Mouse (Mus musculus) cerebral cortex, adult 2 months (tissue): ENCODE measurements around the gene Mrgpre.

Experiments used
- WGBS: fragments of 180-500 bp; shearing (Covaris S2); methylation state at CpG from one replicate; pipeline ENCODE4 v1.1.7; 2018; 5-methylcytosine and 5-hydroxymethylcytosine counted together

The Mrgpre gene

DNA sequence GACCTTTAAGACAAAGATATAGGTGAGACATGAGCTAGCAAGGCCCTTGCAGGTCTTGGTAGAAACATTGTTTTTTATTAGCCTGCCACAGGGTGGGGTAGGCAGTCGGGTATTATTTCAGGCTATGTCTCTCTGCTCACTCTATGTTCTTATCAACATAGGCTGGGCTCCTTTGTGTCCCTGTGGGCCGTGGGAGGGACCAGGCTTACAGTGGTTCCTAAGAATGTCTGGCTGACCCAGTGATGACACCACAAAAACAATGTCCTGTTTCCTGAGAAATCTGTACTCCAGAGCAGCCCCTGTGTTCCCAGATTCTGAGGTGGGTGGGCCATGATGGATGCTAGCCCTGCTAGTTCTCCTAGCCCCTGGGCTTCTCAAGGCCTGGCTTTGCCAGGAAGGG lies 6.9 kb downstream of the Mrgpre start:
- 67% methylated on average over 2 of the region's 2 CpGs for WGBS

DNA sequence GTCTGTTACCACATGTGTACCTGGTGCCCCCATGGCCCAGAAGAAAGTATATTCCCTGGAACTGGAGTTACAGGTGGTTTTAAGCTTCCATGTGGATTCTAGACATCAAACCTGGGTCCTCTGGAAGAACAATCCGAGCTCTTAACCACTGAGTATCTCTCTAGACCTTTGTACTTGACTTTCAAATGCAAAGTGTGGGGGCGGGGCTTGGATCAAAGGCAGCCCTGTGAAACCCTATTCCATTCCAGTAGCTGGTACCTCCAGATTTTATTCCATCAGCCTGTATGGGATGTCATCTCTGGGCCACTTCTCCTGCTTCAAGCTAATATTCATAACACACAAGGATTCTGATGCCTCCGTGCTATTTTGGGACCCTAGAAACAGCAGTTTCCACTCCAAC lies 8.2 kb downstream of the Mrgpre start:
- 51% methylated on average over 3 of the region's 3 CpGs for WGBS

DNA sequence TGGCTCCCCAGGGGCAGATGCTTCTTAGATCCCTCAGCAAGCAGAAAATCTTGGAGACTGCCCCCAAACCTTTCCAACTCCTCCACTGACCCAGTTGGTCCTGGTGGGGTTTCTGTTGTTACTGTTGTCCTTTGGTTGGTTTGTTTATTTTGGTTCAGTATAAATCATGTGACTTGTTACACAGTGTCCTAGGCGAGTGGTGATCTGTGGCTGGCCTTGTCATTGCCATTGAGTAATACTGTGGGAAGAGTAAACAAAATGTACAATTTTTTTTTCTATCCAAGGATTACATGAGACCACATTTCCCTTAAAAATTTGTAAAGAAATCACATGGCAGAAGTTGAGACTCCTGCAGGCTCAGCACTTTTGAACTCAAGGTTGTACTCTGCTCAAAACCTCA lies 14.8 kb downstream of the Mrgpre start:
- WGBS: 71% methylated on average over 1 of the region's 1 CpGs

DNA sequence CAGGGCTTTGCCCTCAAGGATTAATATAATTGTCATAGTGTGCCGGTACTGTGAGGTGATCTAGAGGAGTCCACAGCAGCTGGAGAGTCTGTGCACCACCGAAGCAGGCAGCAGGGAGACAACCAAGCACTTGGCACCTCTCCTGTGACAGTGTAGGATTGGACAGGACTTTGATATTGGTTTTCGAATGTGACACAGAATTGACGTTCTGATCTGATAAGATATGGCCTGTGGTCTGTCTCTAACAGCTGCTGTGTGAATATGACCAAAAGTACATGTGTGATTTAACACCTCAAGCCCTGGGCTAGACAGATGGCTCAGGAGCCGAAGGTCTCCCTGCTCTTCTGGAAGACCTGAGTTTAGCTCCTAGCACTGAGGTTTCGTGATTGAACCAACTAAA lies 16.0 kb downstream of the Mrgpre start:
- 85% methylated on average over 6 of the region's 6 CpGs for WGBS

DNA sequence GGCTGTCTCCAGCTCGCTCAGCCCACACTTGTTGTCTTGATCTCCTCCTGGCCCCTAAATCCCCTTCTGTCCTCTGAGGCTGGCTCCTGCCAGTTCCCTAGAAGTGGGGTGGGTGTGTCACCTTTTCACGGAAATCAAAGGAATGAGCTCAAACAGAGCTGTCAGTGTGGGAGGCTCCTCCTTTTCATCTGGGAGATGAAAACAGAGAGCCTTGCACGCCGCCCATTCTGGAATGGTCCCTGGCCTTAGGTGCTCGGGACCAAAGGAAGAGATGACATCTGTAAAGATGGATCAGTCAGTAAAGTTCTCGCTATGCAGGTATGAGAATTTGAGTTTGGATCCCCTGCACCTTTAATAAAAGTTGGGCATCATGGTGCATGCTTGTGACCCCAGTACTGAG lies 17.4 kb downstream of the Mrgpre start, which contains the start of gene Mrgprg:
Gene Mrgprg (minus strand): TSS at position 101 of the 400 bp plus-strand sequence.
- 55% methylated on average over 6 of the region's 6 CpGs for WGBS

DNA sequence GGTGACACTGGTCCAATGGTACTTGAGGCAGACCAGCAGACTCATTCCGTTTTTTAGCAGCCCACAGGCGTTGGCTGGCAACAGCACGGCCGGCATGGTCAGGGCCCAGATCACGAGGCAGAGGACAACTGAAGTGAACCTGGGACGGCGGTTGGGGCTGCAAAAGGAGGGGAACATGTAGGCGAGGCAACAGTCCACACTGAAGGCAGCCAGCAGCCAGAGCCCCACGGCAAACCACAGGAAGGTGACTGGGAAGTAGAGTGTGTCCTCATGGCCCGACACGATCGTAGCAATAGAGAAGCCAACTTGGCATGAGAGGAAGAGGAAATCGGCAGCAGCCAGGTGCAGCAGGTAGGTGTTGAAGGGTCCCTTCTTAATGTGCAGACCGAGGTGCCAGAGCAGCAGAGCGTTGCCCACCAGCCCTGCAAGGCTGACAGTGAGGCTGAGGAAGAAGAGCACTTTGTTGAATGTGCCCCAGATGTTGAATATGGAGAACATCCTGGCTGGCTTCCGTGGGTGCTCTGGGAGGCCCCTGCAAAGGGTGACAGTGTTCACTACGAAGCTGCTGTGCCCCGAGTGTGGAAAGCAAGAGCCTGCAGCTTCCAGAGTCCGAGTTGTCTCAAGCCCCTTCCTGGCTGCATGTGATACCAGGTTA lies 19.3 kb downstream of the Mrgpre start:
- 79% methylated on average over 19 of the region's 19 CpGs for WGBS

DNA sequence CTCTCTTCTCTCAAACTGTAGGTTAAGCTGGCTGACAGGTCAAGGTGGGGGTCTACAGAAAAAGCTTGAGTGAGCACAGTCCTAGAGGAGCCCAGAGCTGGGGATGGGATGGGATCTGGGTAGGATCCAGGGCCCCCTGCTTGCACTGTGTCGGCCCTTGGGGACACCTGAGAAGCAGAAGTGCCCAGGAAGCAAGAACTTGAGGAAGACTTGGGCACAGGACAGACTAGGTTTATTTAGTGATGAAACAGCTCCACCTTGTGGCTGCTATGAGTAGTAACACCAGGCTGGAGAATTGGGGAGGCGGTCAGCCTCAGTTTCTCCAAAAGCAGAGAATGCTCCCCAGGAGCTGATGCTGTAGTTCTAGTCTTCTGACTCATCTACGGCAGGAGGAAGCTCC lies 20.5 kb downstream of the Mrgpre start:
- 20% methylated on average over 3 of the region's 3 CpGs for WGBS

DNA sequence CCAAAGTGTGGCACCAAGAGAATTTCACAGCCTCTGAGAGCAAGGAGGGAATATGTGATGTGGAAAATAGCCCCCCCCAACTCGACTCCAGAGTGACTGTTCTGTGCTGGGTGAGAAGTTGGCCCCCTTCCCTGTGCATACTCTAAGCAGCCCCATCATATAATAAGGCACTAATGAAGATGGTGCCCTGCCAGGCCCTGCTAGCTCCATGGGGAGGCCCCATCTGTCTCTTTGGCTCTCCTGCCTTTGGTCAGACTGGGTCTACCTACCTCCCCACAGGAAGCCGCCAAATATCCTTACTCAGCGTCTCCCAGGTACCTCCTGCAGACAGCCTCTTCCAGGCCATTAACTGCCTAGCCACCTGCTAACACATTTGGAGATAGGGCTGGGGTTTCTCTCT lies 25.3 kb downstream of the Mrgpre start:
- 78% methylated on average over 3 of the region's 3 CpGs for WGBS

DNA sequence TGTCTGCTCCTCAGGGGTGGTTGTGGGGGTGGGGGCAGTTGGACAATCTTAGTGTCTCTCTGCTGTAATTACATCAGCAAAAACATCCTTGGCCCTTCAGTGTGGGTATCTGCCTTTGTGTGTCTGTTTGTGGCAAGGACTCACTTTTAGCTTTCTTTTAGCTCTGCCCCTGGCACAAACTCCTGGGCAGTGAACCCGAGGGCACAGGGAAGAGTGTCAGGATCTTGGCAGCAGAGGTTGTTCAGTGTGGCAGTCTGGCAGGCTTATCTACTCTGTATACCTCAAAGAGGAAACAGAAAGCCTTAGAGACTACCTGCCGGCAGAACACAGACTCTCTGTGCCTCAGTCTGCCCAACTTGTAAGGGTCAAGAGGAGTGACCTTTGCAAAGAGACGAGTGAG lies 26.6 kb downstream of the Mrgpre start:
- WGBS: 62% methylated on average over 3 of the region's 3 CpGs

DNA sequence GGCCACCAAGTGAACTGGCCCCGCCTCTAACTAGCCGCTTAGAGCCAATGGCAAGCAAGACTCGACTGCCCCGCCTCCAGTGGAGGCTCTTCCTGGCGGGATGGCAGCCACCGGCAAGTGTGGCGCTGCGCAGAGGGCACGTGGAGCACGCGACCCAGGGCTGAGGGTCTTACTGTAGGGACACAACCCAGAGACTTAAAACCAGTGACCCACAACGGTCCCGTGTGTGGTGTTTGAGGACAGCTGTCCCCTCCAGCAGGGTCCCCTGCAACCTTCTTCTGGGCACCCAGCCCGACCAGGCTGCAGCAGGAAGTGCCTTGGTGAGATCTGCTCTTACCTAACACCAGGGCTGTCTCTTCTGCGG lies 27.3 kb downstream of the Mrgpre start:
- 1% methylated on average over 15 of the region's 15 CpGs for WGBS

DNA sequence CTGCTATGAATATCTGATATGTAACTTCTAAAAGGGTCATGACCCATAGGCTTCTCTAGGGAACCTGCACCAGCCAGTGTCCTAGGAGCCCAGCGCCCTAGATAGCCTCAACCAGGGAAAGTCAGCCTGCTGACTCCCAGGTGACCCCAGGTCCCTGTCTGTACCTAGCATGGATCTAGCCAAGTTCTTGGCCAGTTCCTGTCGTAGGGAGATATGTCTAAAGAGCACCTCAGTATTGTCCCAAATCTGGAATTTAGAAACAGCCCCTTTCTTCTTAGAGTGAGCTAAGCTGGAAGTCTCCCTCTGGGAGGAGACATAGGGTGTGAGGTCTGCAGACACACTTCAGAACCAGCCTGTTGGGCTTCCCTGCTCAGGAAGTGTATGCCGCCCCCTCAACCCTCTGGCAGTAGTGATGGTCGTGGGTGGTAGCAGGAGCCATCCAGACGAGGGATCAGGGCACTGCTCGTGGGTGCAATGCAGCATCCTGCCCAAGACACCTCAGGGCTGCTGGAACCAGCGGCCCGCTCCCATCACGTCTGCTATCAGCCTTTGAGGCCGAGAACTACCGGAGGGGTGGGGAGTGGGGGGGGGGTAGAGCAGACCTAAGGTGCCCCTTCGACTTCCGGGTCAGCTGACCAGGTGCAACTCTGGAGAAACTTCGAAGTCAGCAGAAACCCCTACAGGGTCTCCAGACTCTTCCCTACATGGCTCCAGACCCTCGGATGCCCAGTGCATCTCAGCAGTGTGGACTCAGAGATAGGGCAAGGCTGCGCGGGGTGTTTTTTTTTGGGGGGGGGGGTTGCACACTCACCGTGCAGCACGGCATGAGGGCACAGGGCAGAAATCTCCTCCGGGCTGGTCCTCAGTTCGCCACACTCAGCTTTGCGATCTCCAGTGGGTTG lies 27.9 kb downstream of the Mrgpre start, which contains the start of gene Osbpl5:
Gene Osbpl5 (minus strand): TSS at position 861 of the 902 bp plus-strand sequence.
- 17% methylated on average over 22 of the region's 22 CpGs for WGBS

DNA sequence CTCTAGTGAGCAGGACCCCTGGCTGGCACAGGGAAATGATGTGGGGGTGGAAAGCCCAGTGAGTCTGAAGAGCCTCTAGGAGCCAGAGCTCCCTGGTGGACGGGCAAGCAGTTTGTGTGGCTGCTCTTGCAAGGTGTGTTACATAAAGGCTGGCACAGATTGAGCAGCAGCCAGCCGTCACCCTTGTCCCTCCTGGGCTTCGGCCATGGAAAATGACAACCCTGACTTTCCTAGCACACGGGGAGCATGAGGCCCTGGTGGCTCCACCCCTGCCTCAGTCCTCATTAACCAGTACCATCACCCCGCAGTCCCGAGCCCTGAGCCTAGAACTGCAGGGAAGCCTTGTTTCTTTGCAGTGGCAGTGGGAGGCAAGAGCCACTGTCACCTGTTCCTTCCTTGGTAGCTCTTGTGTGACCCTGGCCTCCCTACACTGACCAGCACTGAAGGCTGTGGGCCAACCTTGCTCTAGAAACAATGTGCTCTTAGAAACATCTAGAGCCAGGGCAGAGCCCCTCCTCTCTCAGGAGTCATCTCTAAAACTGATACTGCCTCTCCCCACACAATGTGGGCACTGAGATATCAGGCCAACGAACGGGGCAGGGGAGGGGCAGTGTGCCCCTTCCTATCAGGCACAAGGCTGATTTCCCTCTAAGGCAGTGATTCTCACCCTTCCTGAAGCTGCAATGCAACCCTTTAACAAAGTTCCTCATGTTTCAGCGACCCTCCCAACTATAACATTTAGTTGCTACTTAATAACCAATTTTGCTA lies 28.8 kb downstream of the Mrgpre start:
- WGBS: 75% methylated on average over 9 of the region's 9 CpGs

DNA sequence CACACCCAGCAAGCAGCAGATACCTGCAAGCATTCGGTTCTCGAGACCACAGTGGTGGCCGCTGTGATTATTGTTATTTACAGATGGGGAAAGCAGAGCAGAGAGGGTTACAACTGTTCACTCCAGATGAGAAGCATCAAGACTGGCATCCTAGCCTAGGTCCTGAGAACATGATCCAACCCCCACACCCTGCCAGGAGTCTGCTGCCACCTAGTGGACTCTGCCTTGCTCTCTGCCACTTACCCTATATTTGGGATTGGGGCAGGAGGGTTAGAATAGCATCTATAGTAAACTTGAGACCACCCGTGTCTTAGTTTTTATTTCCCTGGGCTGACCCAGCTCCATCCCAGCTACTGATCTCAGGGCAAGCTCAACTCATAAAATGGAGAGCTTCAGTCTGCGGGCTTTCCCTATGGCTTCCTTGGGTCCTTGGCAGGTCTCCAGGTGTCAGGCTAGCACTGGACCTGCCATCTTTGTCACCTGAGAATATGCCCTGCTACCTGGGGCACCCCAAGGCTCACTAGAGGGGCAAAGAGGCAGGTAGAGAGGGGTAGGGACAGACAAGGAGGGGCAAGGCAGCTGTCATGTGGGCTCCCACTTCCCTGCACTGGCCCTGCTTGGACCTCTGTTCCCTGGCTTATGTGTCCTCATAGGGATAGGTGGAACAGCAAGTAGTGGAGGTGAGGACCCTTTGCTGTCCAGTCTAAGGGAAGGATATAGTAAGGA lies 30.1 kb downstream of the Mrgpre start:
- 62% methylated on average over 5 of the region's 5 CpGs for WGBS

DNA sequence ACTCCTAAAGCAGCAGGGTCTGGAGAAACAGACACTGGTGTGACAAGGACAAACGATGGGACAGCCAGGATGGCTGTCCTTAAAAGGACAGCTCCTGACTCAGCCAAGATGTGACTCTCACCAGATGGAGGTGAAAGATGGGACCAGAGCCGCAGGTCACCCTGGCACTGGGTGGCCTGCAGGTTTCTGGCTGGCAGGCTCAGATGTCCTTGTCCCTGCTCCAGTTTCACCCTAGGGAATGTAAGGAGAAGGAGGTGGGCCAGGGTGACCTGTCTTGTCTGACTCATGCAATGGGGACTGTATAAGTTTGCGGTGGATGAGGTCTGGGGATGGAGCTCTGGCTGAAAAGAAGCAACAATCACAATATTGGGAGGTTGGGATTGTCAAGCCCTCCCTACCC lies 31.7 kb downstream of the Mrgpre start:
- WGBS: 87% methylated on average over 3 of the region's 3 CpGs

DNA sequence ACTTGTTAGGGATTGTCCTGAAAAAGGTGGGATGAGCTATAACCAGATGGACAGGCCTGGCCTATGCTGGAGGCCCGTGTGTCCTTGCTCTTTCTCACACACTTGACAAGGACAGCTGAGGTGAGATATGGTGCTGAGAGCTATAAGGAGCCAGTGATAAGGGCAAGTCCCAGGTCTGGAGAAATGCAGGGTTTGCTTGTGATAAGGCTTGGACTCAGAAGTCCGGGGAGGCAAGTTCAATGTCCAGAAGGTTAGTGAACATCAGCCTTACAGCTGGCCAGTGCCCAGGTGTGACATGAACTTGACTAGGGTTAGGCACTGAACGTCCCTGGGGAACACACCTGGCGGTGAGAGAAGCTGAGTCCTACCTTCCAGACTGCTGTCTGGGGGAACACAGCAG lies 32.2 kb downstream of the Mrgpre start:
- 80% methylated on average over 4 of the region's 4 CpGs for WGBS

DNA sequence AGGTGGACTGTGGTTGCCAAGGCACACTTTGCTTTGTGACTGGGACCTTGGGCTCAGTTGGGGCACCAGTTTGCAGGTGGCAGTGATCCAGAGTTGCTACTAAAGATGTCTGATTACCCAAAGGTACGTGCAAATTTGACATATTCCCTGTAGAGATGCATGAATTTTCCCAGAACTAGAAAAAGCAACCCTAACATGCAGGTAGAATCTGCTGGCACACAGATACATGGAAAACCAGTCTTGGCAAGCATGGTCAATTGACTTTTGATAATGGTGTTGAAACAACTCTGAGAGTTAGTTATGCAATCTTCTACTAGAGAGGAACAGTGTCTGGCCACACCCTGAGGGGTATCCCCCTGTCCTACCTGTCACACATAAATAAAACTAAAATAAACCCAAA lies 32.9 kb downstream of the Mrgpre start:
- 79% methylated on average over 1 of the region's 1 CpGs for WGBS

DNA sequence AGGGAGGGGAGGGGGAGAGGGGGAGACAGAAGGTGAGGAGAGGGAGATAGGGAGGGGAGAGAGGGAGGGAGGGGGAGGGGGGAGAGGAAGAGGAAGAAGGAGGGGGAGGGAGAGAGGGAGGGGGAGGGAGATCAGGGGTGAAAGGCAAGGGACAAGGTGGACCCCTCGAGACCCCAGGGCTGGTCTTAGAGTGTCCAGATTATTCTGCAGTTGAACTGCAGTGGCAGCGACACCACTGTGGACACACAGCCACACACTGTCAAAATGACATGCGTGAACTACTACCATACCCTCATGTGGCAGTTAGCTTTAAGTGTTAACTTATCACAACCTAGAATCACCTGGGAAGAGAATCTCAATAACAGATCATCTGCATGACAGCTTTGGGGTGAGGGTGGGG lies 35.3 kb downstream of the Mrgpre start:
- 76% methylated on average over 3 of the region's 3 CpGs for WGBS

DNA sequence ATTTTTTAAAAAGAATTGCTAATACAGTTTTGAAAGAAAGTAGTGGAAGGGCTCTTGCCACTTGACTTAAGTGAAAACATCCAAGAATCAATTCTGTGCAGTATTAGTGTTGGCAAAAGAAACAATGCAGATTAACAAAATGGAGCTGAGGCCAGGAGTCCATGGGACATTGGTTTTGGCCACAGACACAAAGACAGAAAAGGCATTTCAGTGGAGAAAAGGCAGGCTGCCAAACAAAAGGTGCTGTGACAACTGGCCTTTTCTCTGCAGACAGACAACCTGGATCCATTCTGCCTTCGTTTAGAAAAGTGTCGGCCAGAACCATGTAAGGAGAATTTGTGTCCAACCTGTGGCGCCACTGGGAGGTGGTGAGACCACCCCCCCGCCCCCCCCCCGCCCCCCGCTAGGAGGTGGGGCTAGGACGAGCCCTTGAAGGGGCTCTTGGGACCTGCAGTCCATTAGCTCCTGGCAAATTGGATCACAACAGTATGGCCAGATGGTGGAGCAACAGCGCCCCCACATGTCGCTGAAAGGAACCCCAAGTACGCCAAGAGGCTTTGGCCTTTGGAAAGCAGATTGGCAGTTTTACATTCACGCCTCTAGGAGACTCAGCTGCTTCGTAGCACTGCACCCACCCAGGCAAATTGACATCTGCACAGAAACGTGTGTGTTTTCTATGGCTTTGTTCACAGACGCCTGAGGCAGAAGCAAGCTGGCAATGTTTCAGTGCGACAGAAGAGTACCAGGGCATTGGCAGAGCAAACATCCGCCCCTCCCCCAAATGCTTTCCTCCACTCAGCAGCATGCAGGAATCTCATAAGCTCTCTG lies 36.0 kb downstream of the Mrgpre start:
- WGBS: 3% methylated on average over 16 of the region's 16 CpGs

DNA sequence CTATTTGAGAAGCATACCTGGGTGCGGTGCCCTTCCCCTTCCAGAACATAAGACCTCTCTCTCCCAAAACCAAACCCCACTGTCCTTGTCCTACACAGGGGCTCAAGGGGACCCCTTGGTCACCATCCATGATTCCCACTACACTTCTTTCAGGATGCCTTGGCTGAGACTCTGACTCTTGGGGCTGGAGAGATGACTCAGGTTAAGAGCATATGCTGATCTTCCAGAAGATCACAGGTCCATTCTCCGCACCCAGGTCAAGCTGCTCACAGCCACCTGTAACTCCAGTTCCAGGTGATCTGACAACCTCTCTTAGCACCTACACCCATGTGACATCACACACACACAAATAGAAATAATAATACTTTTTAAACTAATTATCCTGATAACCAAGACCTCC lies 43.6 kb downstream of the Mrgpre start:
- WGBS: 32% methylated on average over 2 of the region's 2 CpGs

DNA sequence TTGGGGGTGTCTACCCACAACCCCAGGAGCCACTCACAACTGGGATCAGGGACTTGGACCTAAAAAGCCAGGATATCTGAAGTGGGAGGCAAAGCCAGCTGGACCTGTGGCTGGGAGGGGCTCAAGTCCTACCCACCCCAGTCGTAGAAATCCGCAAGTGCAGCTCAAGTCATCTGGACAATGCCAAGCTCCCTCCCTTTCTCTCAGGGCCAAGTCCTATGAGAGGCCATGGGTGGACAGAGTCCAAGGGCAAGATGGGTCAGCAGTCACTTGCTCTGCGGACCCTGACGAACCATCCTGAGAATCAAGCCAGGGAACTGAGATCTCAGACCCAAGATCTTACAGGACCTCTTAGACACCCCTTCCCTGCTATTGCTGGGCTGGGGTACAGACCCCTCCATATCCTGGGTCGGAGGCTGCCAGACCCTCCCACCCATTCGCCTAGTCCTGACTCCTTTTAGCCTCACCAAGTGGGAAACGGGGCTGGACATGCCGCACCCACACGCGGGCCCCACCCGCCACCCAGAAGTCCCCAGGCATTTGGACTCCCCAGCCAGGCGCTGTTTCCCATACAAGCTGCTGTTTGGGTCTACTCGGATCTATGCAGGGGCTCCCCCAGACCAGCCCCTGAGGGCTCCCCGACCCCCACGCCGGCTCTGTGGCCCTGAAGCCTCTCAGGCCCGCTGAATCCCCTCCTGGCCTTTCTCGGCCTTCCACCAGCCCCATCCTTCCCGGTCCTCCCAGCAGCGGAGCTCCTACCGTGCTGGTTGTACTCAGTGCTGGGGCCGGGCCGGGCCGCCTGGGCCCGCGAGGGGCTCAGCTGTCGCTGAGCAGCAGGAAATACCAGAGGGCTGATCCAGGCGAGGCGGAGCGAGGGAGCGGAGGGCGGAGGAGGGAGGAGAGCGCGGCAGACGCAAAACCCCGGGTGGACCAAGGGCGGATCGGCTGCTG lies 44.5 kb downstream of the Mrgpre start:
- WGBS: 4% methylated on average over 38 of the region's 38 CpGs
